Mouse (Mus musculus) left cerebral cortex, adult 2 months (tissue): ENCODE data around the gene Morn1. TPM values are rescaled to one million over a fixed set of nuclear protein-coding genes. Genes with fewer than 3 reads are reported as not detected.

ENCODE experiments used
- DNase-seq, 2 experiments: peaks; one replicate each; pipeline ENCODE4 v3.0.0; 2021 to 2022; ENCODE audit warnings: low spot score in 2 of 2, mixed read lengths in 1 of 2; ENCODE audit errors: extremely low spot score in 1 of 2
- H3K27ac ChIP-seq: fragments of 200-600 bp; 2 replicates; pipeline ENCODE4 v1.8.1; 2022
- H3K4me3 ChIP-seq: fragments of 200-600 bp; 2 replicates; pipeline ENCODE4 v1.8.1; 2022
- CTCF ChIP-seq: fragments of 200-600 bp; IDR thresholded peaks from 2 replicates; pipeline ENCODE4 v1.8.1; 2022; ENCODE audit warnings: antibody characterized with exemption, mild to moderate bottlenecking, moderate library complexity
- intact Hi-C: fragments of 180-260 bp; cut with DNase I; formaldehyde crosslinking; loops from one replicate; pipeline ENCODE4 v1.15.1; 2025
- long read RNA-seq, 2 experiments: library from polyadenylated mRNA; stranded (forward); transcript quantifications; one replicate each; pipeline ENCODE4 v2.0.0; 2021; ENCODE audit warnings: borderline mapping rate in 2 of 2
- total RNA-seq, 2 experiments: library from RNA; stranded (reverse); gene quantifications; 2 replicates each; pipeline ENCODE4 v1.2.3; 2021

The Morn1 gene
- total RNA-seq, result 10 to 100 TPM; 10.6 to 11.2 TPM
- long read RNA-seq, experiment 1, partial matches to known transcripts, result 0 of 7 reads
- long read RNA-seq, experiment 1, other reads (novel, unspliced or antisense), result 7 of 7 reads
- long read RNA-seq, experiment 2, partial matches to known transcripts, result 1 of 5 reads
- long read RNA-seq, experiment 2, other reads (novel, unspliced or antisense), result 4 of 5 reads

DNA sequence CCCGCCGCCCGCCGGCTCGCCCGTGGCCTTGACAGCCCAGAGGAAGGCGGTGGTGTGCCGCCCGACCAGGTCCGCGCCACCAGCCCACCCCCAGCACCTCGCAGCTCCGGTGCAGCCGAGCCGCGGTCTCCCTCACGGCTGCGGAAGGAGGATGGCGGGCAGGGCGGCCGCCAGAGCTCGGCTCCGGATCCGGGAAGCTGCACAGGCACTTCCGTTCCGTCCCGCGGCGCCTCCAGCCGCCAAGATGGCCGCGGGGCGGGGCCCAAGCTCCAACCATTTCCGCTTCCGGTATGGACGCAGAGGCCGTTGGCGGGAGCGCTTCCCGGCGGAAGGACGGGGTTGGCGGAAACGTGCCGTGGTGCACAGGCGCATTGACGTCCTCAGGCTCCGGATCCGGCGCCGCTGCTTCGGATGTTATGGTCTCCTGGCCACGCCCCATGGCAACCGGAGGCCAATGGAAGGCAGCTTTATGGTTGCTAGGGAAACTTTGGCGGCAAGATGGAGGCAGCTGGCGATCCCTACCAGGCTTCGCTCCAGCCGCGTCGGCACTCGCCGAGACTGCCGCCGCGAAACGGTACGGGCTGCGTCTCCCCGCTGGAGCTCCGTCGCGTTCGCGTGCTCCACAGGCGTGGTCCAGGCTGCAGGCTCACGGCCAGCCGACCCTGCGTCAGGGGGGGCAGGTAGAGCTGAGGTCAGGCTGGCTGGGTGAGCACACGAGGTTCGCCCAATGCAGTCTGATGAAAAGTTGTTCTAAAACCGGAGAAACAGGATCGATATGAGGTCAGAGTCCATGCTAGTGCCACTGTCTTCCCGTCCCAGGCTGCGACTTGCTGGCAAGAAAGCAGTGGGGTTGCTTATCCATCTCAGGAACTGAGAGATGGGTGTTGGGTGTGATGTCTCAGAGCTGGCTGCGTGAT is at the start of gene Morn1, which contains the start of gene Rer1:
Gene Morn1, plus strand, starts transcription at position 470 of the 917 bp plus-strand sequence.
Gene Rer1, minus strand, starts transcription at position 275 of the 917 bp plus-strand sequence.
- peak; percentile 100 for DNase-seq

DNA sequence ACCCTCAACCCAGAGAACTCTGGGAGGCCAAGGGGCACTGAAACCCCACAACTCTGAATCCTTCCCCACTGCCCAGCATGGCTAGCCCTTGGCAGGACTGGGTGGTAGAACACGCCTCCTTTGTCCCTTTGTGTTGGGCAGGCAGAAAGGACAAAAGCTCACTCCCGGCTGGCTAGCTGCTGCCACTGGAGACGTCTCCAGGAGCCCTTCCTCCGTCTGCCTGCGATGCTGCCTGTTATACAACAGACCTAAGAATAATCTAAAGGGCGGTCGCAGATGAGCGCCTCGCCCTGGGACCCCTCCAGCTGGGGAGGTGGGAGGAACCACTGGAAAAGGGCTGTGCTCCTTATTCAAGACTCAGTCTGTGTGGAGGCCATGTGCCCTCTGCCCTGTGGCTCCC is 46.2 kb upstream of the Morn1 start:
- TF ChIP-seq CTCF, result no peak
- peak; percentile 45 to 55 for DNase-seq
- Histone ChIP-seq H3K27ac (peak overlapping the region; percentile 96), H3K4me3 (peak overlapping the region; percentile 39)
- intact Hi-C loops, result loop anchor here (2.0 kb wide), 1 partner anchor 23 kb away; no protein-coding TSS in a partner anchor

More for the DNA sequence above, at the start of gene Morn1, which contains the start of gene Rer1:
- intact Hi-C loops, result no loop called here
- no peak for TF ChIP-seq CTCF
- Histone ChIP-seq H3K27ac (peak within 1 kb of the TSS; percentile 87), H3K4me3 (peak within 1 kb of the TSS; percentile 97)

DNA sequence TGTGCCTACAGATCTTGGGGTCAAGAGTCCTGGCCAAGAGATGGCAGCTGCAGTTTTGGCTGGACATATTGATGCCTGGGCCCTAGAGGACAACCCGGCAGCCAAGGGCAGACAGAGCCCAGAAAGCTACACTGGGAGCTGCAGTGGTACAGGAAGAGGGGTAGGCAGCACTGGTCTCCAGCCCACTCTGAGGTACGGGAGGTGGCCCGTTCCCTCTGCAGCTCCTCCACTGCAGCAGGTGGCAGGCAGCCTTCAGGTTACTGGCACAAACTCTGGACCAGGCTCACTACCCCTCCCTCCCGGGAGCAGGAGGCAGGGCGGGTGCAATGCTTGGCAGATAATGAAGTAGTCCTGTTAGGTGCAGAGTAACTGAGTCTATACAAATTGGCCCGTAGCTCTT is 45.7 kb upstream of the Morn1 start:
- peak overlapping the region; percentile 39 for H3K4me3 ChIP-seq
- TF ChIP-seq CTCF, result no peak
- intact Hi-C loops, result loop anchor here (2.0 kb wide), 1 partner anchor 24 kb away; no protein-coding TSS in a partner anchor
- peak overlapping the region; percentile 96 for H3K27ac ChIP-seq
- DNase-seq, result no peak

DNA sequence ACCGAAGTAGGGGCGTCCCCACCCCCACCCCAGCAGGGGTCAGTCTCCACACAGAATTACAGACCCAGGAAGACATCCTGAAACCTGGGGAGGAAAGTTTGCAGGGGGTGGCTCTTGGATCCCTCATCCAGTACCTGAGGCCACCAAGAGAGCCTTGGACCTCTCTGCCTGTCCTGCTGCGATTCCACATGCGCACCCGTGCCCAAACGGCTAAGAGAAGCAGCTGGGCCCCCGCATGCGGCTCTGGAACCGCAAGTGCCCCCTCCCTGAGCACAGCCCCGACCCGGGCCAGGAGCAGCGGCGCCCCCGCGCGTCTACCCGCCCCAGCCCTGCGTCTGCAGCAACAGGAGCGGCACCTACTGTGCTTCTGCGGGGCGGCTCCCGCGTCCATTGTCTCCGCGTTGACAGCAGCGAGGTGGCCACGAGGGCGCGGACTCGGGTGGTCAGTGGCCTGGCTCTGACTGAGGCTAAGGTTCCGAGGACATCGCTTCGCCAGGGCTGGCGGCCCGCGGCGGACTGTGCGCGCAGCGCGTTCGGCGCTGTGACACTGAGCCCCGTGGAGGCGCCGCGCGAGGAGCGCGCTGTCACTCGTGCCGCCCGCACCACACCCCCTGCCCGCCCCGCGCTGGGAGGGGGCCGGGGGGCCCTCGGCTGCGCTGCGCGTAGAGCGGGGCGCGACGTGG is 43.6 kb upstream of the Morn1 start:
- H3K27ac ChIP-seq, result peak overlapping the region; percentile 80
- peak; percentile 61 to 63 for DNase-seq
- intact Hi-C loops, result no loop called here
- peak overlapping the region; percentile 65 for H3K4me3 ChIP-seq
- no peak; the same call in 1 of the 2 replicates for TF ChIP-seq CTCF

DNA sequence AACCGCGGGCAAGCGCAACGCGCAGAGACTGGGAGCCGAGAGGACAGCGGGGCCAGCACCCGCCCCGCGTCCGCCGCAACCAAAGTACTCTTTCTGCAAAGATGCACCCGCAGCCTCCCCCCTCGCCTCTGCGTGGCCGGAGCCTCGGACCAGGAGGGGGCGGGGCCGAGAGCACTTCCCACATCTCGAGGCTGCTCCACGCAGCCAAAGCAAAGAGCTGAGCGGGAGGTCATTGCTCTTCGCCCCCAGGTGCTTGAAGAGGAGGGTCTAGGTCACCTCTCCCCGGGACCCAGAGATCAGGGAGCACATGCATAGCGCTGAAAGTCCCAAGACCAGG is 43.1 kb upstream of the Morn1 start:
- Histone ChIP-seq H3K27ac (peak overlapping the region; percentile 80), H3K4me3 (peak overlapping the region; percentile 65)
- no peak for TF ChIP-seq CTCF
- intact Hi-C loops, result no loop called here
- DNase-seq, result no peak

DNA sequence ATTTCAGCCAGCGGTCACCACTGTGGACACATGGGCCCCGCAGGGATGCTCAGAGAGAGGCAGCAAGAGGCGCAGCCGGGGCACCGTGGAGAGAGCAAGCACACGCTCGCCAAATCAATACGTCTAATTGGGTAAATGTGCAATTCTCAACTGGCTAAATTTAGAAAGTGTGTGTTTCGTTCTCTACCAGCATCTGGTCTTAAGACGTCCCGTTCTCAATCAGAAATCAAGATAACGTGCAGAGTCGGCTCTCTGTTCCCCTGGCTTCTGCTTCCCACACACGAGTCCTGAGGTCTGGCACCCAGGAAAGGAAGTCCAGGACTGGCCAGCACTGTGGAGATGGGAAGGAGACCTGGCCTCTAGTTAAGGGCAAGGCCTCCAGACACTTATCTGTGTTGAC is 39.7 kb upstream of the Morn1 start:
- Histone ChIP-seq H3K27ac (no peak overlapping the region), H3K4me3 (no peak overlapping the region)
- no peak for DNase-seq
- no peak for TF ChIP-seq CTCF
- intact Hi-C loops, result no loop called here

DNA sequence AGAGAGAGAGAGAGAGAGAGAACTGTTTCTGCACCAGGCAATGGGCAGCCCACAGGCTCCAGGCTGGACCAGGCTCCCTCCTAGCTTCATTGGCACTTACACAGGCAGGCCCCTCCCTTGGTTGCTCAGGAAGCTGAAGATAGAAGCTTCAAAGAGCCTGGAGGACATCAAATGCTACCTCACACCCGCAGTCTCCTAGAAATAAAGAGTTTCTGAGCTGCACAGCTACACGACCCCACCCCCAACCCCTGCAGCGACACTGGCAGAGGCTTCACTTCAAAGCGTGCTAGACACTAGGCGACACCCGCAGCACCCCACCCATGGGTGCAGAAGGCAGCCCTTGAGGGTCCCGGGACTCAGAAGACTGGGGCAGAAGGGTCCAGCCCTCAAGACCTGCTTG is 36.3 kb upstream of the Morn1 start:
- H3K27ac ChIP-seq, result no peak overlapping the region
- DNase-seq, result no peak
- H3K4me3 ChIP-seq, result no peak overlapping the region
- intact Hi-C loops, result no loop called here
- no peak for TF ChIP-seq CTCF

DNA sequence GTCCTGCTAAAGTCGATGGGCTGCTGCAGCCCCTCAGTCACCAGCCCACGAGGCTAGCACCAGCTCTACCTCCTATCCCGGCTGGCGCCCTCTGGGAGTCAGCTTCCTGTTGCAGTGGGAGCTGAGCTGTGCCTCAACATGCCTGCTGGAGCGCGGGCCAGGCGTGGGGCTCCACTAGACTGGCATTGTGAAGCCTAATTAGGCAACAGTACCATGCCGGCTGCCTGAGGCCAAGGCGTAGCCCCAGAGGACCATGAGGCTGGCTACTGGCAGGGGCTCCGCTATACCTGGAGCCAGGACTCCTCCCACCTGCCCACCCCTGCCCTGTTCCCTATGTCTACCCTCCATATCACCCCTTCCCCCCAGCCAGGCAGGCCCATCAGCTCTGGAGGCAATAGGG is 29.7 kb upstream of the Morn1 start, which contains the start of gene Plch2:
Gene Plch2, minus strand, starts transcription at position 61 of the 400 bp plus-strand sequence.
- Histone ChIP-seq H3K4me3 (no peak within 1 kb of the TSS), H3K27ac (no peak within 1 kb of the TSS)
- TF ChIP-seq CTCF, result no peak
- no peak for DNase-seq
- intact Hi-C loops, result no loop called here

DNA sequence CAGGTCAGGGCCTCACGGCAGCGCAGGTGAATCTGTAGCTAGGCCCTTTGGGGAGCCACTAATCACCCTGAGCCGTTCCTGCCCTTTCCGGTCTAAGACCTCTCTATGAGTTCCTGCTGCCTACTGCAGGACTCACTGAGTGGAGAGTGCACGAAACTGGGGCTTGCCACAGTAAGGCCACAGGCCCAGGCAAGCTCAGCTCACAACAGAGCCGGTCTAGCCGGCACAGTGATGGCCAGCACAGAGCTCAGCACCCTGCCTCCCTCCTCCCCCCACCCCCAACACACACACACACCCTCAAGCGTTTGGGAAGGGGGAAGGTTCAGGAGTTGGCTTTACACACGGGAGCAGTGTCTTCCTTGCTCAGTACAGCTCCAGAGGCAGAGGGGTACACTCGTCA is 28.1 kb upstream of the Morn1 start:
- DNase-seq, result no peak
- H3K27ac ChIP-seq, result no peak overlapping the region
- no peak overlapping the region for H3K4me3 ChIP-seq
- intact Hi-C loops, result no loop called here
- TF ChIP-seq CTCF, result no peak

DNA sequence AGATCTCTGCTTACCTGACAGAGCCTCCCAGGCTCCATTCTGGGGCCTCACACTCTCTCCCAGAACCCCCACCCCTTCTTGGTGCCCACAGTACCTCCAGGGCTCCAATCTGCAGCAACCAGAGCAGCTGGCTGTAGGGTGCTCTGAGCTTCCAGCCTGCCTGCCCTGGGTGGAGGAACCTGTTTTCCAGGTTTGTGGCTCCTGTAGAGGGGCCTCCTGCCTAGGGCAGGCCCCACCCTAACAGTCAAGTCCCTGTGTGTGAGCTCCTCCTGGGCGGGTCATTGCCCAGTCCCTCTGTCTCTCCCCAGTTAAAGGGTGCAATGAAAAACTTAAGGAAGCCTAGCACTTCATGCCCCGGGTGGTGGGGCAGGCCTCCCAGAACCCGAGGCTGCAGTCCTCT is 22.5 kb upstream of the Morn1 start:
- H3K4me3 ChIP-seq, result no peak overlapping the region
- no peak overlapping the region for H3K27ac ChIP-seq
- intact Hi-C loops, result no loop called here
- TF ChIP-seq CTCF, result no peak
- DNase-seq, result no peak

DNA sequence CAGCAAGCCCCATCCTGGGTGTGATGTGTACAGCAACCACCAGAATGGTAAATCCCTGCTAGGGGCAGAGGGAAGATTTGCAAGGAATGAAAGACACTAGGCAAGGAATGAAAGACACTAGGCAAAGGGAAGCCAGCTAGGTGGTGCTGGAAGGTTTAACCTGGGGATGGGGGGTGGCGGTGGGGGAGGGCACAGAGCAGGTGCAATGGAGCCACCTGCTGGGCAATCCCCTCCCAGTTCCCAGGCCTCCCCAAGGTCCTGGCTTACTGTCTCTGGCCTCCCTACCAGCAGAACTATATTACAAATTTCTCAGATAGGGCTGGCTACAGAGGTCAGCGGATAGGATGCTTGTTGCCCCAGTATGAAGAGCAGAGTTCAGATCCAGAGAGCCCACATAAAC is 21.9 kb upstream of the Morn1 start:
- Histone ChIP-seq H3K4me3 (no peak overlapping the region), H3K27ac (no peak overlapping the region)
- no peak; the same call in 1 of the 2 replicates for TF ChIP-seq CTCF
- intact Hi-C loops, result no loop called here
- DNase-seq, result no peak
